Mouse (Mus musculus): ENCODE results near the gene Map4k4.

Map4k4 gene

DNA sequence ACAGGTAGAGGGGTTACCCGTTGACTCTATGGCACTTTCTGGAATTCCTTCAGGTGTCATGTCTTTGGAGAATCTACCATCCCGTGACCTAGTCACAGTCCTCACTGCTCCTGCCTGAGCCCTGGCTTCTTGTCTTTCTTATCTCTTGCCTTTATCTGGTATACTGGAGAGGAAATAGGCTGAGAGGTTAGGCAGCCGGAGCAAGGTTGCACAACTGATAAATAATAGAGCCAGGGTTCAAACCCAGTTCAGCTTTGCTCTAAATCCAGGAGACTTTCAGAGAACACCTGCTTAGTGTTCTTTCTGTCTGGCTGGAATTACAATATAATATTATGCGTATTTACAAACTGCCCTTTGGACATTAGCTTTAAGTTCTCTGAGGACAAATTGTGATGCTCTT lies 2.0 kb upstream of the Map4k4 start:
- DNase-seq (ENCODE audit: low spot score) = no peak

DNA sequence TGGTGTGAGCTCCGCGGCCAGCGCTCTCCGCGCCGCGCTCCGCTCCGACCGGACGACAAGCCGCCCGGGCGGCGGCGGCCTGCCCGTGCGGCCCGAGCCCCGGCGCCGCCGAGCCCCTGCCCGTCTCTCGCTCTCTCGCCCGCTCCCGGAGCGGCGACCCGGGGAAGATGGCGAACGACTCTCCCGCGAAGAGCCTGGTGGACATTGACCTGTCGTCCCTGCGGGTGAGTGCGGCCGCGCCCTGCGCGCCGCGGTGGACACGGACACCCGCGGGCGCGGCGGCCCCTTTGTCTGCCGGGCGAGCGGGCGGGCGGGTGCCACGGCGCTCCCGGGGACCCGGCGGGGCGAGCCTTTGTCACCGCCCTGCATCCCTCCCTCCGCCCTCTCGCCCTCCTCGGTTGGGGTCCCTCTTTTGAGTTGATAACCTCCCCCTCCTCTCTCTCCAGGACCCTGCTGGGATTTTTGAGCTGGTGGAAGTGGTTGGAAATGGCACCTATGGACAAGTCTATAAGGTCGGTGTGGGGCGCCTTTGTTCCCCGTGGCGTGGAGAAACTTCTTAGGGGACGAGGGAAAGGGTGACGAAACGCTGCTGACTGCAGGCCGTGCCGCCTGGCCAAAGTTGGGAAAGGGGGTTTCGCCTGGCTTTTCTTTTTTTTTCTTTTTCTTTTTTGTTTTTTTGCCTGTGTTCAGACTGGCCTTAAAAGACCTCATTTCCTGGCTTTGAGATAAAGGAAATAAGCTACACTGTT lies 524 bp downstream of the Map4k4 start:
- DNase-seq (ENCODE audit: low spot score) = peak; percentile 67

DNA sequence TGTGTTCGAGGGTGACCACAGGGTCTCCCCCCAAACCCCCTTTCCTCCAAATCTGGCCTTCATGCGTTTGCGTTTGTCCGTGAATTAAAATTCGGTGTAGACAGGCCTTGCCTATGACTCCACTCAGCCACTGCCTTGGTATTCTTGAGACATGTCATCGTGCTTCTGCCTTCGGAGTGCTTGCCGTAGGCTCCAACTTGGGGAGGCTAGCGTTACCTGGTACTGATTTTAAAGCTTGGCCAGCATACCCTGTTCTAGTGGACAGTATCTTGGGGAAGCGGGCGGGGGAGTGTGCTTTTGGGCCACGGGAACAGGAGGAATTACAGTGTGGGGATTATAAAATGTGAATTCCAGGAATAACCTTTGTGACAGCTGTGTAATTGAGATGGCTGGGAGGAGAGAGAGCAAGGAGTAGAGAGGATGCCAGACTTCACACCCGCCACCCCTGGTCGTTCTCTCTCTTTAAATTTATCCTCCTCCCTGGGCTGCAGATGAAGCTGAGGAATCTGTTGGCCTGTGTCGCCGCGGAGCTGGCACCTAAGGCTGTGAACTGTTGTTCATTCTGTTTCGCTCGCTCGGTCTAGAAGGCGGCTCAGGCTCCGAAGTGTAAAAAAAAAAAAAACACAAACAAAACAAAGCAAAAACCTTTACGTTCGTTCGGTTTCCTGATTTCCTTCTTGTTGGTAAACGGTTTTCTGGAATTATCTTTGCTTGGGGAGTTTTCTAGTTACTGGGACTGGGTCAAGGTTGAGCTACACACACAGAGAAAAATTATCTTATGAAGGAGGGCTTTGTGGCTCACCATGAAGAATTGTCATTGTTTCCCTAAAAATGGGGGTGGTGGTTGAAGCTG lies 1.4 kb downstream of the Map4k4 start:
- peak; percentile 32 for DNase-seq (ENCODE audit: low spot score)

- peak; percentile 35 for DNase-seq (ENCODE audit: low spot score)
These were observed 2.0 kb downstream of the Map4k4 start for GRCm38 (mm10) chr1:39902704-39903151.

DNA sequence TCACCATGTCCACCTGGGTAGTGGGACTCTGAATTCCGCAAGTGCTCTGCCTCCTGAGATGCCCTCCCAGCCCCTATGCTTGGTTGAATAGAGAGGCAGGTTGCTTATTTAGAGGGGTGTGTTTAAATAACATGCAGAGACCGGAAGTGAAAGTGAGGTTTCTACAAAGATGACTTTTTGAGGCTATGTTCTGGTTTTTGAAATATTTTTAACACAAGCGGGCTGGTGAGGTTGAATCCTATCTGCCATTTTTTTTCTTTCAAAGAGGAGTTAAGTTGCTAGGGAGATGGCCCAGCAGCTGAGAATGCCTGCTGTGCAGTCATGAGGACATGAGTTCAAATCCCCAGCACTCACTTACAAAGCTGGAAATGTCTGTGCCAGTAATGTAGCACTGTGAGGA lies 4.0 kb downstream of the Map4k4 start:
- DNase-seq (ENCODE audit: low spot score) = no peak

GRCm38 (mm10) chr1:39906921-39907320 lies 6.2 kb downstream of the Map4k4 start:
- no peak for DNase-seq (ENCODE audit: low spot score)

DNA sequence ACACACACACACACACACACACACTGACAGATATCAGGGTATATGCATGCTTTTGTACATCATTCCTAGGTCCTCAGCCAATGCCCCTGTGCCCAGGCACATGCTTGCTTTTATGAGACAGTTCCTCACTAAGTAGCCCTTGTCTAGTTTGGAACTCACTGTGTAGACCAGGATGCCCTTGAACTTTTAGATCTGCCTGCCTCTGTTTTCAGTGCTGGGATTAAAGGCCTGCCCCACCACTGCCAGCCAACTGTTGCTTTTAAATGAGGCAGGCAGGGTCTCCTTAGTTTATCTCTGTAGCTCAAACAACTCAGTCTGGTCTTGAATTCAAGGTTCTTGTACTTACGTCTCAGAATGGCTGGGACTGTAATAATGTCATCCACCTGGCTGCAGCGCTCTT lies 8.3 kb downstream of the Map4k4 start:
- DNase-seq (ENCODE audit: low spot score) = no peak

- DNase-seq (ENCODE audit: low spot score) = peak; percentile 68
These were observed 10.7 kb downstream of the Map4k4 start for GRCm38 (mm10) chr1:39911446-39911845.

GRCm38 (mm10) chr1:39913256-39913655 lies 12.5 kb downstream of the Map4k4 start:
- no peak for DNase-seq (ENCODE audit: low spot score)

GRCm38 (mm10) chr1:39916144-39916543 lies 15.4 kb downstream of the Map4k4 start:
- DNase-seq (ENCODE audit: low spot score) = no peak

GRCm38 (mm10) chr1:39917855-39918516 lies 17.3 kb downstream of the Map4k4 start:
- DNase-seq (ENCODE audit: low spot score) = no peak

DNA sequence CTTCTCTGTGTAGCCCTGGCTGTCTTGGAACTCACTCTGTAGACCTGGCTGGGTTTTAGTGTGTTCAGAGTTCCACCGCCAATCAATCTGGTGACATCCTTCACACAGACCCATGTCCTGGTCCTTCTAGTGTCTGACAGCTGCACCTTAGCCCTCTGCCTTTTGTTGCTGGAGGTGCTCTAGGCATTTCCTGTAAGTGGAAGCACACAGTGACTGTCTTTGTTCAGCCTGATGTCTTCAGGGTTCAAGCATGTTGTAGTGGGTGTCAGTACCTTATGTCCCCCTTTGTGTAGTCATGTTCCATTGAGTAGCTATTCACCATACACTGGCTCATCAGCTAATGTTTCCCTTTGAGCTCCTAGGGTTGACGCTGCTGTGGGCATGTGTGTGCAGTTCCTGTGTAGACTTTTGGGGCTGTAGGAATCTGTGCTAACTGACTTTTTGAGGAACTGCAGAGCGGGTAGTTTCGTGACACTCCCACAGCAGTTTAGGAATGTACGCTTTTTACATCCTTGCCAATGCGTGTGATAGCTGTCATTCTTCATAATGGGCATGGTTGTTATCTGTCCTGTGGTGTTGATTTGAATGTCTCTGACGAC lies 17.9 kb downstream of the Map4k4 start:
- no peak for DNase-seq (ENCODE audit: low spot score)

- no peak for DNase-seq (ENCODE audit: low spot score)
These were observed 19.9 kb downstream of the Map4k4 start for GRCm38 (mm10) chr1:39920616-39921015.

GRCm38 (mm10) chr1:39921996-39922395 lies 21.3 kb downstream of the Map4k4 start:
- DNase-seq (ENCODE audit: low spot score) = no peak

DNA sequence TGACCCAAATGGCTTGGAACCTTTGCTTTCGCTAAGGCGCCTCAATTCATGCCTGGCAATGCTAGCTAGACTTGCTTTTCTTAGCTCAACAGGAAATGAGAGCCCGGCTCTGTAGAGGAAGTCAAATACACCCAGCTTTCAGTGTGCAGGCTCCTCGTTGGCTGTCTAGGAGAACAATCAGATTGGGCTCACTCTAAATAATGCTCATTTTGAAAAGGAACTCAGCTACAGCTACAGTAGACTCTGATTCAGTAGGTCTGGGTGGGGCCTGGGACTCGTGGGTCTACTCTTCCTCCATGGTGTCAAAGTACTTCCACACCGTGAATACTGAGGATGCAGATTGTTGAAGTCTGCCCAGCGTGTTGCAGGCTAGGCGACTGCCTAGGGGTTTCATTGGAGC lies 22.0 kb downstream of the Map4k4 start:
- no peak for DNase-seq (ENCODE audit: low spot score)

DNA sequence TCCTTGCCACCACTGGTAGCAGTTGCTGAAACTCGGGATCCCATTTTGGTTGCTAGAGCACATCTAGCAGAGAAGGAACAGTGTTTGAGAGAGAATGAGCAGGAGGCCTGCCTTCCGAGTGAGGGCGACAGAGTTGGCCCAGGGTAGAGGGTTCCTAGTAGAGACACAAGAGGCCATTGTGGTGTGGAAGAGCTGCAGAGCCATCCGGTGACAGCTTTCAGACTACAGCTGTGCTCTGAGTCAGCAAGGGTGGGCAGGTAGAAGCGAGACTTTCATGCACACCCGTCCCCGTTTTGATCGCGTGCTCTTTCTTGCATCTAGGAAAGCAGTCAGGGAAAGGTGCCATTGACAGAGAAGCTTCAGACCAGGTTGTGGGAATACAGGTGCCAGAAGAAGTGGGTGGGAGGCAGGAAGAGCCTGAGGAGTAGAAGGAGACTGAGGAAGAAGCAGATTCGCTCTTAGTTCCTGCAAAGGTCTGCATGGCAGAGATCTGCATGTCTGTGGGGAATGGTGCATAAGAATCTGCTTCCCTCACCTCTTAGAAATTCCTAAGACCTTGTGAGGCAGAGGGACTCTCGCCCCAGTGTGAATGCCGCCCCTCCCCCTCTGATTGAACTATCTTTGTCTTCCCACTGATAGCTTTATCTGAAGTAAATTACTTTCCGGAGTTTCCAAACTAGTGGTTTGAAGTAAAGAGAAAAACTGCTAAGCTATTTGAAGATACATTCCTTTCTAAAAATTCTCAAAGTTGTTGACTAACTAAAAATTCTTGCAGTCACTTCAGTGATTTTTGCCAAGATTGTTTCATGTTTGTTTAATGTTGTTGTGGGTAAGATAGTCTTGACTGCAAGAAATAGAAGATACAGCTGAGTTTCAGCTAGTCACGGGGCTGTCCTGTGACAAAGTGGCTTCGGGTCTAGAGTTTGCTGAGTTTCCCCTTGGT lies 23.0 kb downstream of the Map4k4 start:
- DNase-seq (ENCODE audit: low spot score) = no peak

DNA sequence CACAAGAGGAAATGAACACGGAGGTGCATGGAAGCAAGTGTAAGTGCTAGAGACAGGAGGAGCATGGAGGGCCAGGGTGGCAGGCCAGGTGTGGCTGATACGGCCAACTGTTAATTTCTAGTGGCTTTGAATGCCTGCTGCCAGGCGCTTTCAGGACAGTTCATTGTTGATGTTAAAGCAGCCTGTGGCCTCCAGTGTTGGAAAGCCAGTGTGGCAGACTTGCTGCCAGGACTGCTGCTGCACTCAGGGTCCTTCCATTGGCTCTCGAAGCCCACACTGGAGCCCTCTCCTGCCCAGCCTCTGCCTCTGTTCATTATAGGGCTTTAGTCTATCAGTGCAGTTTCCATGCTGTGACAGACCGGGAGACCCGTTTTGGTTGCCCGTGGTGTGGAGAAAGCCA lies 30.3 kb downstream of the Map4k4 start:
- no peak for DNase-seq (ENCODE audit: low spot score)

GRCm38 (mm10) chr1:39932216-39932739 lies 31.6 kb downstream of the Map4k4 start:
- DNase-seq (ENCODE audit: low spot score) = no peak

DNA sequence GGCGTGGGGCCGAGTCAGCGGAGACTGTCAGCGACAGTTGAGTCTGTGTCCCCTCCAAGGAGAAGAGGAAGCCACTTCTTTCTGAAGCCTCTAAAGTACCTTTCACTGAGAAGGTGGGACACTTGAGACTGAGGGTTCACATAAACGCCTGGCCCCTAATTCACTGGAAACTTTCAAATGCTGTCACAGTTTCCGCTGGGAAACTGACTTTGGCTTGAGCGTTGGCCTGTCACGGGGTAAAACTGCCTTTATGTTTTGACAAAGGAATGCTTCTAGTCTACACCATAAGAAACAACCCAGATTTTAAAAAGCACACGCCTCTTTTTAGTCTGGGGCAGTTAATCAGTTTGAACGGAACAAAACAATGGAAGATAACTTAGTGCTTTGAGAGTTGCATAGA lies 32.2 kb downstream of the Map4k4 start:
- no peak for DNase-seq (ENCODE audit: low spot score)

GRCm38 (mm10) chr1:39934954-39935353 lies 34.2 kb downstream of the Map4k4 start:
- DNase-seq (ENCODE audit: low spot score) = no peak

DNA sequence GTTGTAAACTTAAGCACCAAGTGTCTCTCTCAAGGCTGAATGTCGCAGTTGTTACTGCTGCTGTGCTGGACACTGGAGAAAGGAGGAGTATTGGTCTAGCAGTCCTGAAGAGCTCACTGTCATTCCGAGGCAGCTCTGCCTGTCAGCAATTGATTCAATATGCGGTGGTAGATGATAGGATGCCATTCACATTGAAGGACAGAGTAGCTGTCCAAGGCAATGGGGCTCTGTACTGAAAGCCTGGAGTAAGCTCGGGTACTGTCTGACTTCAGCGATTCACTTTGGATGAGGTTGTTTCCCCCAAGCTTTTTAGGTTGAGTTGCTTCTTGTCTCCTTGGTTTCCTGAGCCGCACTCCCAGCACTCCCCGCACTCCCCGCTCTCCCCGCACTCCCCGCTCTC lies 34.9 kb downstream of the Map4k4 start:
- DNase-seq (ENCODE audit: low spot score) = no peak

Measured in retina, embryonic 14.5 days (tissue).